Mouse (Mus musculus) lung, postnatal 0 days (tissue): ENCODE results near the gene Ptprn2. TPM values are rescaled to one million over a fixed set of nuclear protein-coding genes. Genes with fewer than 3 reads are reported as not detected.

ENCODE experiments used
- ATAC-seq: fragments of 200-750 bp; cut with Nextera tagmentation; 2 replicates; pipeline ENCODE4 v1.8.0; 2017; ENCODE audit warnings: moderate library complexity
- DNase-seq: peaks from one replicate; pipeline ENCODE4 v3.0.0-alpha.2; 2016; ENCODE audit warnings: low spot score
- H3K27ac ChIP-seq: fragments of 300-500 bp; sonication (generic); 2 replicates; pipeline ENCODE4 v1.5.1; 2014; ENCODE audit warnings: antibody characterized with exemption, mild to moderate bottlenecking, low read length, mixed read lengths
- H3K27me3 ChIP-seq: fragments of 300-500 bp; sonication (generic); replicated peaks from 2 replicates; pipeline ENCODE4 v1.6.1; 2014; ENCODE audit warnings: low read length, mixed read lengths; ENCODE audit not compliant: insufficient read depth
- H3K36me3 ChIP-seq: fragments of 300-500 bp; sonication (generic); 2 replicates; pipeline ENCODE4 v1.6.1; 2014; ENCODE audit warnings: low read length, mixed read lengths; ENCODE audit not compliant: insufficient read depth
- H3K4me1 ChIP-seq: fragments of 300-500 bp; sonication (generic); 2 replicates; pipeline ENCODE4 v1.6.1; 2014; ENCODE audit warnings: antibody characterized with exemption, low read depth, low read length, mixed read lengths; ENCODE audit not compliant: insufficient read depth
- H3K4me2 ChIP-seq: fragments of 300-500 bp; sonication (generic); replicated peaks from 2 replicates; pipeline ENCODE4 v1.6.1; 2014; ENCODE audit warnings: low read depth, mild to moderate bottlenecking, low read length, moderate library complexity, mixed read lengths
- H3K4me3 ChIP-seq: fragments of 300-500 bp; sonication (generic); 2 replicates; pipeline ENCODE4 v1.5.1; 2014; ENCODE audit warnings: low read depth, low read length
- H3K9ac ChIP-seq: fragments of 300-500 bp; sonication (generic); replicated peaks from 2 replicates; pipeline ENCODE4 v1.6.1; 2014; ENCODE audit warnings: low read depth, mild to moderate bottlenecking
- H3K9me3 ChIP-seq: fragments of 300-500 bp; sonication (generic); 2 replicates; pipeline ENCODE4 v1.6.1; 2016; ENCODE audit warnings: low read length, mixed read lengths
- CTCF ChIP-seq: IDR thresholded peaks from 2 replicates; pipeline ENCODE4 v1.5.1; 2016; ENCODE audit warnings: antibody characterized with exemption, mild to moderate bottlenecking
- EP300 ChIP-seq: IDR thresholded peaks from 2 replicates; pipeline ENCODE4 v1.6.1; 2016; ENCODE audit warnings: antibody characterized with exemption, mild to moderate bottlenecking, control low read depth
- WGBS: fragments of 180-500 bp; shearing (Covaris S2); extraction: QIAGEN DNeasy Blood & Tissue Kit; methylation state at CpG from one replicate; pipeline ENCODE4 v1.1.7; 2014; 5-methylcytosine and 5-hydroxymethylcytosine counted together
- polyA plus RNA-seq: library from polyadenylated mRNA; unstranded; fragments of >200 nt; fragmentation: Nextera tagmentation; extraction: Ambion mirVana; gene quantifications from 2 replicates; pipeline ENCODE4 v1.2.1, GENCODE M21; 2015

The Ptprn2 gene
- polyA plus RNA-seq, 1 experiment from 2014 or later = 0.24 TPM

DNA sequence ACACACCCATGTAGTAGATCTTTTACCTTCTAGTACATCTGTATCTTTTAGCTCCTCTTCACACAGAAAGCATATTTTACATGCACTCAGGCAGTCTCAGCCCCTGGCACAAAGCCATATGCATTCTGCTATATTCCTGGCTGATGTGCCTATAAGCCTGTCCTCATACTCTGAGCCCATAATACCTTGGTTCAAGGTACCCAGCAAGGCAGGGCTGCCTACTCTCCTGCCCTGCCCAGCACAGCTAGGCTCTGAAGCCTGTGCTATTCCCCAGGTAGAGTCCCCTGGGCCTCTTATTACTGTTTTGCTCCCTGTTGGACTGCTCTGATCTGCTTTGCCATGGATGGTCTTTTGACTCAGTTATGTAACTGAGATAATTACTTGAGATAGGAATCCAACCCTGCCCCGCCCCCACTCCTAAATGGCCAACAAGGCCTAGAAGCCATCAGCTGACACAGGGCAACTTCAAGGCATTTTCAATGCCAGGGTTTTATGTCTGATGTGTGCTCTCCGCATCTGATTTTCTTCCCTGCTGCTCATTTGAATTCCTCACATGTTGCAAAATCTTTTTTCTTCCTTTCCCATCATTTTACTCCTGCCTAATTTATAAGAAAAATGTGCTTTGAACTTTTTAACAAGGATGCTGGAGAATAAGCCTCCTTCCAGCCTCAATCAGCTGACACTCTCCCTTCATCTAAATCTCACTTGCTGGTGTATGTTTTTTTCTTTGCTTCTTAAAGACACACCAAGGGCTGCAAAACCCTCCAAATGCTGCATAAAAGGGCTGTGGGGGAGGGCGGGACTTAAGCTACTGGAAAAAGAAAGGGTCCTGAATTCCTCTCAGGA, 598.6 kb downstream of the Ptprn2 start:
- no peaks in the 10 kb centered on the region for H3K36me3 ChIP-seq
- no peak overlapping the region for H3K4me2 ChIP-seq
- 69% methylated on average over 3 of the region's 3 CpGs for WGBS
- no peak for DNase-seq
- no peak overlapping the region for H3K9ac ChIP-seq
- TF ChIP-seq EP300 (no peak), CTCF (no peak)
- H3K4me1 ChIP-seq = no peaks in the 10 kb centered on the region
- no peaks in the 10 kb centered on the region for H3K9me3 ChIP-seq
- H3K27ac ChIP-seq = no peak overlapping the region
- no peaks in the 10 kb centered on the region for H3K27me3 ChIP-seq
- no peak for ATAC-seq
- H3K4me3 ChIP-seq = no peak overlapping the region

DNA sequence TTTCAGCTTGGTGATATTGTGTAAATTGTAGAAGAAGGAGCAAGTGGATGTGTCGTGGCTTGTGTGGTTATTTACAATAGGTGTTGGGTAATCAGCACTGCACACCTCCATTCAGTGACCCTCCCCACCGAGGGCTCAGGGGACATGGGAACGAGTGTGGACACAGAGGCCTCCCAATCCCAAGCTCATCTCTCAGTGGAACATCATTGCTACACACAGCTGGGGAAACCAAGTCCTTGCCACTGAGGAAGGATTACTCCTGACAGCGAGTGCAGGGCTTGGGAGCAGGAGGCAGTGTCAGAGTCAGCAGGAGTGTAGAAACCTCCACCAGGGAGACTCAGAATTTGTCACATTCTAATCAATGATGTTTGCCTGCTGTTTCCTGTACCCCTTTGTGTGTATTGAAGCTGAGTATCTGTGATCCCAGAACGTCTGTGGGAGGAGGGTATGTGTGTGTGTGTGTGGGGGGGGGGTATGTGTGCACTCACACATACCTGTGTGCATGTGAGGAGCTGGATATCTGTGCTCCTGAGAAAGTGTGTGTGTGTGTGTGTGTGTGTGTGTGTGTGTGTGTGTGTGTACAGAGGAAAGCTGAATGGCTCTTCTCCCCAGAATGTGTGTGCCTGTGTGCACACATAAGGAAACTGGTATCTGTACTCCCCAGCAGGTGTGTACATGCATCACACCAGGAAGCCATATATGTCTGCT, 599.3 kb downstream of the Ptprn2 start:
- WGBS = 37% methylated on average over 5 of the region's 5 CpGs
- no peak for TF ChIP-seq CTCF
- TF ChIP-seq EP300 = no peak
- Histone ChIP-seq H3K4me3 (no peak overlapping the region), H3K27me3 (no peaks in the 10 kb centered on the region), H3K9me3 (no peaks in the 10 kb centered on the region), H3K36me3 (no peaks in the 10 kb centered on the region), H3K9ac (no peak overlapping the region), H3K4me1 (no peaks in the 10 kb centered on the region), H3K27ac (no peak overlapping the region), H3K4me2 (no peak overlapping the region)
- DNase-seq (no peak), ATAC-seq (no peak)

DNA sequence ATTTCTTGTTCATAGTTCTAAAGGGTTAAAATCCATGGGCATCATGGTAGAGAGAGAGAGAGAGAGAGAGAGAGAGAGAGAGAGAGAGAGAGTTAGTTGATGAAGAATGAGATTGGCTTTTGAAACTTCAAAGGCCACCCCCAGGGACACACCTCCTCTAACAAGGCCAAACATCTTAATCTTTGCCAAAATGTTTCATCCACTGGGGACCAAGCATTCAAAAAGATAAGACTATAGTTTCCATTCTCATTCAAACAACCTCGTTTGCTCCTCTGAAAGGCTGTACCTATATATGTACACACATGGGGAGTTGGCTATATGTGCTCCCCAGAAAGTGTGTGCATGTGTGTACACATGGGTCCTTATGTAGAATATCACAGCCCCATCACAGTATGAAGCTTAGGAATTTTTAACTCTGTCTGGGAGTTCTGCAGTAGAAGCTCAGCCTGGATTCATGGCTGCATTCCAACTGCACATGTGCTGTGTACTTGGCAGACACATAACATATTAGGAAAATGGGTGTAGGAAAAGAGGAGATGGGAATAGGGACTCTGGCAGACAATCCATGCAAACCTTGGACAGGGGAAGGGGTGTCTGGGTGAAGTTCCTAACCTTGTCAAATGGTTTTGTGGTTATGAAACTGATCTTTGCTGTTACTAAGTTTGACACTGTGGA, 600.3 kb downstream of the Ptprn2 start:
- 37% methylated on average over 1 of the region's 1 CpGs for WGBS
- TF ChIP-seq CTCF (no peak), EP300 (no peak)
- H3K4me1 ChIP-seq = no peaks in the 10 kb centered on the region
- ATAC-seq (no peak; the same call in 1 of the 2 replicates), DNase-seq (peak; percentile 64)
- H3K9ac ChIP-seq = no peak overlapping the region
- no peaks in the 10 kb centered on the region for H3K36me3 ChIP-seq
- H3K27ac ChIP-seq = no peak overlapping the region
- no peak overlapping the region for H3K4me3 ChIP-seq
- no peaks in the 10 kb centered on the region for H3K9me3 ChIP-seq
- no peaks in the 10 kb centered on the region for H3K27me3 ChIP-seq
- no peak overlapping the region for H3K4me2 ChIP-seq

DNA sequence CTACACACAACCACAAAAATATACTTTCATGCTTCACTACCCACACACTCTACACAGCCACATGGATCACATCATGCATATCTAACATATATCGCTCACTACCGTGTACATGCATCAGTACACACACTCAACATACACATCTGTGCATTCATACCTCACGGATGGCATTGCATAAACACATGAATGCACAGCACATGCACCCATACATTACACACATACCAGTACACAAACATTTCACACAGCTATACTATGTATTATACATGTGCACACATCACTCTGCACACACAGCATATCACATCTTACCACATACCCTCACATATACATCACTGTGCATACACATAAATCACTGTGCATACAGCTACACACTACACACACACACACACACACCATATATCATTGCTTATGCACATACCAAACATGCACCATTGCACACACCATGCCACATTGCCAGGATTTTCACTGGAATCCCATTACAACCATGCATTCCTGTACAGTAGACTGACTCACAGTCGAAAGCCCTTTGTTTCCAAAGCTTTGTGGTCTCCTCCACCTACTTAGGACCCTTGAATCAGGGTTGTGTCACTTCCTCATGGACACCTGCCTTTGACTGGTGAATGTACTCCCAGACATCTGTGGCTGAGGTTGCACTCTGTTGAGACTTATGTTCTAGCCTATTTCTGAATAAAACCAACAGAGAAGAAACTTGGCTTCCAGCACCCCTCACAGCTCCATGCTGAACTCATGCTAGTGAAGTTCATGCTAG, 607.0 kb downstream of the Ptprn2 start:
- no peaks in the 10 kb centered on the region for H3K36me3 ChIP-seq
- H3K4me2 ChIP-seq = no peak overlapping the region
- WGBS = 90% methylated on average over 4 of the region's 4 CpGs
- no peak overlapping the region for H3K9ac ChIP-seq
- no peak overlapping the region for H3K27ac ChIP-seq
- no peak overlapping the region for H3K4me3 ChIP-seq
- H3K4me1 ChIP-seq = no peaks in the 10 kb centered on the region
- no peaks in the 10 kb centered on the region for H3K9me3 ChIP-seq
- DNase-seq (no peak), ATAC-seq (no peak)
- no peak for TF ChIP-seq CTCF
- TF ChIP-seq EP300 = no peak
- no peaks in the 10 kb centered on the region for H3K27me3 ChIP-seq

DNA sequence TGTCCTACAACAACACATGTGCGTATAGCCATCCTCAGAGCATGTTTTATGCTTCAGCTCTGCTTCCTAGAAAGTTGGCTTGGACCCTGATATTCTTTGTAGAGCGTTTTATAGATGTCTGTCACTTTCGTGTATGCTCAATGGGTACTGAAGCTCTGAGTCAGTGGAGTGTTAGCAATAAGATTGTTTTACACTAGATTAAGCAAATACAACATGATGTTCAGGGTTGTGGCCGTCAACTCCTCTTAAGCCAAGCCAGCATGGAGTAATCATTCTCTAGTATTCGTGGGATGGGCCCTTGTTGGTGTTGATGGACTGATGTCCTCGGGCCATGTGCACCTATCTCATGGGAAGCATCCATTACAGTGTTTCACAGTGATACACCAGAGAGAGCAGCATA, 610.4 kb downstream of the Ptprn2 start:
- no peaks in the 10 kb centered on the region for H3K9me3 ChIP-seq
- DNase-seq (no peak), ATAC-seq (no peak)
- no peak overlapping the region for H3K27ac ChIP-seq
- H3K4me2 ChIP-seq = no peak overlapping the region
- TF ChIP-seq EP300 = no peak
- no peak overlapping the region for H3K4me3 ChIP-seq
- H3K4me1 ChIP-seq = no peaks in the 10 kb centered on the region
- no peaks in the 10 kb centered on the region for H3K27me3 ChIP-seq
- H3K9ac ChIP-seq = no peak overlapping the region
- 72% methylated on average over 6 of the region's 6 CpGs for WGBS
- H3K36me3 ChIP-seq = no peaks in the 10 kb centered on the region

DNA sequence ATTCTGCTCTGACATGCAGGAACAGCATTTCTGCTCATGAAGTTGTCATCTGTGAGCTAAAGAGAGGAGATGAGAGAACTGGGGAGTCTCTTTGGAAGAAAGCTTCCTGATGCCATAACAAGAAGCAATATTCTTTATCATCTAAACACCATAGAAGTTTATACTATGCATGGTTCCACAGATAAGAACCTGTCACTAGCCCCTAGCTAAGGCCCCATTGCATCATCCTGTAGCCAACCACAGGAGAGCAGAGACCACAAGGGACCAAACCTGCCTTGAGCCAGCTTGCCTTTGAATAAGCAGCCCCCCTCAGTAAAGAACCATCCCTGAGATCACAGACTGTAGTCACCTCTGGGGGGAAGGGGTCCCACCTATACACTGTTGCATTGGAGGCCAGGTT, 612.8 kb downstream of the Ptprn2 start:
- Histone ChIP-seq H3K9ac (no peak overlapping the region), H3K4me1 (no peaks in the 10 kb centered on the region), H3K9me3 (no peaks in the 10 kb centered on the region), H3K27ac (no peak overlapping the region), H3K4me3 (no peak overlapping the region), H3K27me3 (no peaks in the 10 kb centered on the region), H3K36me3 (no peaks in the 10 kb centered on the region), H3K4me2 (no peak overlapping the region)
- TF ChIP-seq CTCF (no peak), EP300 (no peak)
- ATAC-seq = no peak
- DNase-seq = no peak
